Comparison of ENCODE assay signal across 30 mouse cellular contexts in the genomic region with DNA sequence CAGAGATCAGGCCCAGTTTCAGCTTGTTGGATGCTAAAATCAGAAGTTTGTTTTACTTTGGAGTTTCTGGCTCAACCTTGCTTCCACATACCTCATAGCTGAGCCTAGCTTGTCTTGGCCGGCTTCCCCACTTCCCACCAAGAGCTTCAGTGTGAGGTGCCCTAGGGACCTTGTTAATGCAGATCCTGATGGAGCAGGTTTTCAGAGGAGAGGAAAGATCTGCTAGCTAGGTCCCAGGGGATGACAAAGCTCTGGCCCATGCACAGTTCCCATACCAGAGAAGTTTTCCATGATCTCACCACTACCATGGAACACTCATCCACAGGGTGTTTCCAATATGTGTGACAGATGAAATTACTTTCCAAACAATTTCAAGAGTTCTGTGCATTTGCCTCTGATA.
DNase-seq lines count a peak whose midpoint lies in the region; ATAC-seq and TF ChIP-seq lines count a peak whose summit lies in the region.
"Had no signal": no experiment of that assay in that cellular context is flagged by ENCODE, and none has a peak within 500 bp of the region (broad histone marks: within the 10 kb centered on the region; RNA-seq: fewer than 3 reads in every experiment).

No protein-coding gene starts in this region.

- H3K9me3 ChIP-seq in heart, embryonic 11.5 days (replicated peaks; ENCODE audit: control insufficient read depth, low read length): no peaks in the 10 kb centered on the region
- H3K9me3 ChIP-seq in limb, embryonic 13.5 days: no peaks in the 10 kb centered on the region
- no peaks in the 10 kb centered on the region for H3K9me3 ChIP-seq in limb, embryonic 10.5 days (replicated peaks)
- H3K9me3 ChIP-seq: forebrain, embryonic 10.5 days; forebrain, embryonic 15.5 days; hindbrain, embryonic 13.5 days; midbrain, embryonic 10.5 days; midbrain, embryonic 15.5 days; neural tube, embryonic 15.5 days had no signal

- intact Hi-C loops in gastrocnemius, adult 2 months (cut with DNase I): no loop called here

- ATAC-seq in heart, embryonic 11.5 days (replicated peaks; ENCODE audit: insufficient number of reproducible peaks, low FRiP score, low TSS enrichment): no peak
- ATAC-seq in limb, embryonic 13.5 days (ENCODE audit: low FRiP score, low read depth): peak; percentile 83
- ATAC-seq: forebrain, embryonic 15.5 days; intestine, postnatal 0 days; midbrain, embryonic 15.5 days had no signal

- peak; percentile 22 for DNase-seq in gastrocnemius, adult 2 months
- DNase-seq in gastrocnemius, adult 8-10 months (ENCODE audit: low spot score in 2 of 2): no peak
- peak; percentile 17 to 21 for DNase-seq in heart, adult 9 months (ENCODE audit: low spot score in 2 of 2)
- DNase-seq in limb, embryonic 10.5 days (ENCODE audit: low spot score): no peak
- DNase-seq in lung, postnatal 25 days (ENCODE audit: low spot score): no peak
- DNase-seq in adrenal gland, postnatal 25 days: no peak
- DNase-seq: adrenal gland, adult 8-10 months; cerebellum, adult 8-10 months; cerebellum, postnatal 25 days; gastrocnemius, postnatal 36 days; liver; lung, embryonic 14.5 days; lung, postnatal 14 days; retina, postnatal 1 day; right cerebral cortex, postnatal 25 days; spleen, adult 18-20 months; thymus, postnatal 14 days had no signal

- no peak for TF ChIP-seq CTCF in gastrocnemius, adult 2 months (IDR thresholded peaks at IDR 0.05)

- H3K27me3 ChIP-seq in heart, embryonic 11.5 days (ENCODE audit: control insufficient read depth, insufficient read depth, low read length): no peaks in the 10 kb centered on the region
- no peaks in the 10 kb centered on the region for H3K27me3 ChIP-seq in limb, embryonic 13.5 days
- no peaks in the 10 kb centered on the region for H3K27me3 ChIP-seq in limb, embryonic 10.5 days (ENCODE audit: low read depth, poor library complexity, severe bottlenecking)
- H3K27me3 ChIP-seq: forebrain, embryonic 15.5 days; hindbrain, embryonic 13.5 days; midbrain, embryonic 15.5 days; neural tube, embryonic 15.5 days had no signal

- H3K27ac ChIP-seq in gastrocnemius, adult 2 months: no peak overlapping the region
- H3K27ac ChIP-seq in heart, embryonic 11.5 days (ENCODE audit: low read depth, low read length): no peak overlapping the region
- H3K27ac ChIP-seq in limb, embryonic 13.5 days: no peak overlapping the region
- no peak overlapping the region for H3K27ac ChIP-seq in limb, embryonic 10.5 days
- H3K27ac ChIP-seq: forebrain, embryonic 10.5 days; forebrain, embryonic 15.5 days; heart, adult 2 months; hindbrain, embryonic 13.5 days; left cerebral cortex, adult 2 months; liver, embryonic 14.5 days; midbrain, embryonic 10.5 days; midbrain, embryonic 15.5 days; neural tube, embryonic 15.5 days had no signal

- H3K4me1 ChIP-seq in heart, embryonic 11.5 days (ENCODE audit: control insufficient read depth, insufficient read depth, low read length): no peaks in the 10 kb centered on the region
- no peaks in the 10 kb centered on the region for H3K4me1 ChIP-seq in limb, embryonic 13.5 days
- no peaks in the 10 kb centered on the region for H3K4me1 ChIP-seq in limb, embryonic 10.5 days
- H3K4me1 ChIP-seq: forebrain, embryonic 10.5 days; forebrain, embryonic 15.5 days; hindbrain, embryonic 13.5 days; midbrain, embryonic 10.5 days; midbrain, embryonic 15.5 days; neural tube, embryonic 15.5 days had no signal

- WGBS in heart, embryonic 11.5 days (ENCODE audit: insufficient replicate concordance): 86% methylated on average over 1 of the region's 1 CpGs
- WGBS in limb, embryonic 13.5 days: 63% methylated on average over 1 of the region's 1 CpGs
- WGBS in limb, embryonic 10.5 days: 81% methylated on average over 1 of the region's 1 CpGs

- no peaks in the 10 kb centered on the region for H3K36me3 ChIP-seq in heart, embryonic 11.5 days (ENCODE audit: control insufficient read depth, insufficient read depth, low read length)
- no peaks in the 10 kb centered on the region for H3K36me3 ChIP-seq in limb, embryonic 13.5 days
- no peaks in the 10 kb centered on the region for H3K36me3 ChIP-seq in limb, embryonic 10.5 days
- H3K36me3 ChIP-seq: forebrain, embryonic 10.5 days; forebrain, embryonic 15.5 days; G1E; hindbrain, embryonic 13.5 days; midbrain, embryonic 10.5 days; midbrain, embryonic 15.5 days; neural tube, embryonic 15.5 days had no signal

- no peak overlapping the region for H3K4me3 ChIP-seq in gastrocnemius, adult 2 months
- no peak overlapping the region for H3K4me3 ChIP-seq in heart, embryonic 11.5 days (ENCODE audit: low read depth, low read length)
- H3K4me3 ChIP-seq in limb, embryonic 13.5 days: no peak overlapping the region
- no peak overlapping the region for H3K4me3 ChIP-seq in limb, embryonic 10.5 days
- H3K4me3 ChIP-seq: forebrain, embryonic 10.5 days; forebrain, embryonic 15.5 days; heart, adult 2 months; hindbrain, embryonic 13.5 days; left cerebral cortex, adult 2 months; midbrain, embryonic 10.5 days; midbrain, embryonic 15.5 days; neural tube, embryonic 15.5 days had no signal

- no peak overlapping the region for H3K4me2 ChIP-seq in heart, embryonic 11.5 days
- no peak overlapping the region for H3K4me2 ChIP-seq in limb, embryonic 13.5 days (replicated peaks)
- H3K4me2 ChIP-seq: forebrain, embryonic 15.5 days; hindbrain, embryonic 13.5 days; lung, embryonic 14.5 days; midbrain, embryonic 15.5 days; neural tube, embryonic 15.5 days had no signal

- no peak overlapping the region for H3K9ac ChIP-seq in heart, embryonic 11.5 days (ENCODE audit: low read depth, low read length)
- H3K9ac ChIP-seq in limb, embryonic 13.5 days: no peak overlapping the region
- H3K9ac ChIP-seq: forebrain, embryonic 15.5 days; hindbrain, embryonic 13.5 days; liver, embryonic 14.5 days; lung, embryonic 14.5 days; midbrain, embryonic 15.5 days; neural tube, embryonic 15.5 days had no signal

Comparison
In these comparisons a context has a peak if more than half of its experiments do, and no peak if none do; other contexts are left out.
1. DNase-seq: peak in gastrocnemius, adult 2 months (single experiment) and heart, adult 9 months (2 of 2); none in gastrocnemius, adult 8-10 months (0 of 2), limb, embryonic 10.5 days (single experiment), lung, postnatal 25 days (single experiment) and adrenal gland, postnatal 25 days (single experiment).